Mouse (Mus musculus): ENCODE data around the gene Egf. TPM values are rescaled to one million over a fixed set of nuclear protein-coding genes. Genes with fewer than 3 reads are reported as not detected.

Gene Egf
- polyA plus RNA-seq (2012; rRNA removed): 0.66 and 3.1 TPM in 2 replicates

DNA sequence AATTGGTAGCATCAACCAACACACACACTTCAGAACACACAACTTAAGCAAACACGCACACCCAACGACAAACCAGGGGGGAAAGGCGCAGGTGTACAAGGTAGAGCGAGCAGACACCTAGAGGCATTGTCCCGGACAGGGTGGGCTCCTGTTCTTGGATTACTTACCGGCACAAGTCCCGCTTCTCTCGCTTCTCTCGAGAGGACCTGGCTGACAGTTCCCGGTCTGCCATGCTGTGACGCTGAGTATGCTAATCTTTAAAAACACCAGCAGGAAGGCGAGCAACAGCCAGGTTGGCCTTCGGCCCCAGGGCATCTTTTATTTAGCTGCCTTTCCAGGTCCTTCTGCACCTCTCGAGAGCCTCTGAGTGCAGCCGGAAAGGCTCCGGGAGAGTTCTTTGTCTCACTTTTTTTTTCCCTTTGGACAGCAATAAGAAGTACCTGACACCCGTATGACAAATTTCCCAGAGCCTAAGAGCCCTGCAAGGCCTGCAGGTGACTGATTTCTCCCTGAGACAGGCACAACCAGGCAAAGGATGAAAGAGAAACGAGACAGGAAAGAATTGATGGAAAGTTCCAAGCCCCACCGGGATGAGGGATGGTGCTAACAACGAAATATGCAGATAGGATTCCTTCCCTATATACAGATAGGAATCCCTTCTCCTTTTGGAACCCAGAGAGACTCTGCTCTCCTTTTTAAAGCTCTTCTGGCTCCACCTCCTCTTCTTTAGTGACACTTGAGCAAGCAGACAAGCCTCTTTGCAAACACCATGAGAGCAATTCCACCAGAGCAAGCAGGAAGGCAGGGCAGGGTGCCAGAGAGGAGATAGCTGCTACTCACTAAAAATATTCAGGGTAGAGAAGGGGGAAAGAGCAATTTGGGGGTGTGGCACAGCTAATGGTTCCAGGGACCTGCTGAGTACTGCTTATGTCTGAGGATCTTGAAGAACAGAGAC, at the start of gene Egf:
TSS of gene Egf (minus strand) at position 667 of the 955 bp plus-strand sequence.
- 0 out of 2 replicates have a peak, but pooled peaks cover 3% of the 10 kb centered on the region for H3K4me1 ChIP-seq (ENCODE audit: control insufficient read depth, insufficient read depth, low read length)
- peak; percentile 6 for DNase-seq
- WGBS: 7% methylated on average over 20 of the region's 20 CpGs
- no peak within 1 kb of the TSS for H3K4me3 ChIP-seq (replicated peaks; ENCODE audit: extremely low read depth, low read depth, low read length)
- TF ChIP-seq POLR2A (IDR thresholded peaks at IDR 0.05; ENCODE audit: borderline replicate concordance, extremely low read depth, low read depth, low read length) (no peak), CTCF (IDR thresholded peaks at IDR 0.05; ENCODE audit: insufficient read depth, low read length) (no peak)

GRCm38 (mm10) chr3:129803765-129804164, 48.6 kb upstream of the Egf start, which contains the start of gene Lrit3:
Gene Lrit3 (minus strand): TSS chr3:129804030.
- WGBS: 63% methylated on average over 10 of the region's 10 CpGs
- TF ChIP-seq CTCF (IDR thresholded peaks at IDR 0.05; ENCODE audit: insufficient read depth, low read length) (no peak), POLR2A (IDR thresholded peaks at IDR 0.05; ENCODE audit: borderline replicate concordance, extremely low read depth, low read depth, low read length) (no peak)
- H3K4me1 ChIP-seq (ENCODE audit: control insufficient read depth, insufficient read depth, low read length): no peaks in the 10 kb centered on the region
- H3K4me3 ChIP-seq (replicated peaks; ENCODE audit: extremely low read depth, low read depth, low read length): no peak within 1 kb of the TSS
- no peak for DNase-seq

DNA sequence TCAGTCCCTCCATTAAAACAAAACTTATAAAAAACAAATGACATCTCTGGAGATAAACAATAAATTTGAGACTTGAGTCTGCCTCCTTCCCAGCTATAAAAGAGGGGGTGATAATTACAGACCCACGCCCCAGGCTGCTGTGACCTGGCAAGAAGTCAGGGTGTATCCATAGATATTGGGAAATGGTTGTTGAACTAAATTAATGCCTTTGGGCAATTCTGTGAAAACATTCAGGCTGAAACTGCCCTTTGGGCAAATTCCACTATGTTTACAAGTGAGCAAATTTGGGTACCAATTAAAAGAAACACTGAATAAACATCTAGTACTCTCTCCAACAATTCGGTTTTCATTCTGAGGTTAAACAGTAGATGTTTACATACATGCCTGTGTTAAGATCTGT, 43.9 kb upstream of the Egf start:
- no peak for DNase-seq
- no peaks in the 10 kb centered on the region for H3K4me1 ChIP-seq (ENCODE audit: control insufficient read depth, insufficient read depth, low read length)
- H3K4me3 ChIP-seq (replicated peaks; ENCODE audit: extremely low read depth, low read depth, low read length): no peak overlapping the region
- WGBS: 70% methylated on average over 2 of the region's 2 CpGs
- TF ChIP-seq CTCF (IDR thresholded peaks at IDR 0.05; ENCODE audit: insufficient read depth, low read length) (no peak), POLR2A (IDR thresholded peaks at IDR 0.05; ENCODE audit: borderline replicate concordance, extremely low read depth, low read depth, low read length) (no peak)

GRCm38 (mm10) chr3:129798551-129798950, 43.4 kb upstream of the Egf start:
- Histone ChIP-seq H3K4me1 (ENCODE audit: control insufficient read depth, insufficient read depth, low read length) (no peaks in the 10 kb centered on the region), H3K4me3 (replicated peaks; ENCODE audit: extremely low read depth, low read depth, low read length) (no peak overlapping the region)
- TF ChIP-seq CTCF (IDR thresholded peaks at IDR 0.05; ENCODE audit: insufficient read depth, low read length) (no peak), POLR2A (IDR thresholded peaks at IDR 0.05; ENCODE audit: borderline replicate concordance, extremely low read depth, low read depth, low read length) (no peak)
- WGBS: 68% methylated on average over 11 of the region's 11 CpGs
- no peak for DNase-seq

- WGBS: 71% methylated on average over 5 of the region's 5 CpGs
- DNase-seq: no peak
- Histone ChIP-seq H3K4me3 (replicated peaks; ENCODE audit: extremely low read depth, low read depth, low read length) (no peak overlapping the region), H3K4me1 (ENCODE audit: control insufficient read depth, insufficient read depth, low read length) (no peaks in the 10 kb centered on the region)
- TF ChIP-seq POLR2A (IDR thresholded peaks at IDR 0.05; ENCODE audit: borderline replicate concordance, extremely low read depth, low read depth, low read length) (no peak), CTCF (IDR thresholded peaks at IDR 0.05; ENCODE audit: insufficient read depth, low read length) (no peak)
These were observed 42.2 kb upstream of the Egf start for GRCm38 (mm10) chr3:129797341-129797740.

DNA sequence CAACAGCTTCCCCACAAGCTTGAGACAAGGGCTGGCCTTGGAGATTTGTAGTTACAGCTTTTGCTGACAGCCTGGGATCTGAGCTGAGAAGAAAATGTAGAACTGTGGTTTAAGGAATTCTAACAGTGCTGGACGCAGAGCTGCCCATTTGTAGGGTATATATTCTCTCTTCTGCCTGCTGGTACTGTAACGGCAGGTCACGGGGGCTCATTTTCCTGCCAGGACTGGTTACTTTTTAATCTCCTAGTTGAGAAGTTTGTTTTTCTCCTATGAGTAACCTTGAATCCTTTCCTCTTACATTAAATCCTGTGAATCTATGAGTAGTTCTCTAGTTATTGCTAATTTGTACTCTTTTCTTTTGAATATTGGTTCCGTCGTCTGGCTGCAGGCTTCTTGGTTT, 38.7 kb upstream of the Egf start:
- WGBS: 82% methylated on average over 5 of the region's 5 CpGs
- no peak for TF ChIP-seq POLR2A (IDR thresholded peaks at IDR 0.05; ENCODE audit: borderline replicate concordance, extremely low read depth, low read depth, low read length)
- TF ChIP-seq CTCF (IDR thresholded peaks at IDR 0.05; ENCODE audit: insufficient read depth, low read length): no peak
- DNase-seq: no peak

GRCm38 (mm10) chr3:129782746-129783145, 27.6 kb upstream of the Egf start:
- Histone ChIP-seq H3K4me1 (ENCODE audit: control insufficient read depth, insufficient read depth, low read length) (no peaks in the 10 kb centered on the region), H3K4me3 (replicated peaks; ENCODE audit: extremely low read depth, low read depth, low read length) (no peak overlapping the region)
- DNase-seq: no peak
- TF ChIP-seq CTCF (IDR thresholded peaks at IDR 0.05; ENCODE audit: insufficient read depth, low read length): no peak
- TF ChIP-seq POLR2A (IDR thresholded peaks at IDR 0.05; ENCODE audit: borderline replicate concordance, extremely low read depth, low read depth, low read length): no peak
- WGBS: 94% methylated on average over 3 of the region's 3 CpGs

More for the DNA sequence above, 38.7 kb upstream of the Egf start:
- Histone ChIP-seq H3K4me1 (ENCODE audit: control insufficient read depth, insufficient read depth, low read length) (no peaks in the 10 kb centered on the region), H3K4me3 (replicated peaks; ENCODE audit: extremely low read depth, low read depth, low read length) (no peak overlapping the region)

GRCm38 (mm10) chr3:129781435-129781834, 26.3 kb upstream of the Egf start:
- WGBS: 48% methylated on average over 10 of the region's 10 CpGs
- DNase-seq: no peak
- no peak for TF ChIP-seq CTCF (IDR thresholded peaks at IDR 0.05; ENCODE audit: insufficient read depth, low read length)
- TF ChIP-seq POLR2A (IDR thresholded peaks at IDR 0.05; ENCODE audit: borderline replicate concordance, extremely low read depth, low read depth, low read length): no peak
- H3K4me1 ChIP-seq (ENCODE audit: control insufficient read depth, insufficient read depth, low read length): no peaks in the 10 kb centered on the region
- H3K4me3 ChIP-seq (replicated peaks; ENCODE audit: extremely low read depth, low read depth, low read length): no peak overlapping the region

GRCm38 (mm10) chr3:129771210-129771609, 16.1 kb upstream of the Egf start:
- Histone ChIP-seq H3K4me1 (ENCODE audit: control insufficient read depth, insufficient read depth, low read length) (no peaks in the 10 kb centered on the region), H3K4me3 (replicated peaks; ENCODE audit: extremely low read depth, low read depth, low read length) (no peak overlapping the region)
- TF ChIP-seq CTCF (IDR thresholded peaks at IDR 0.05; ENCODE audit: insufficient read depth, low read length) (no peak), POLR2A (IDR thresholded peaks at IDR 0.05; ENCODE audit: borderline replicate concordance, extremely low read depth, low read depth, low read length) (no peak)
- DNase-seq: no peak
- WGBS: 78% methylated on average over 6 of the region's 6 CpGs
